Mouse (Mus musculus) ES-Bruce4 (cell line): ENCODE results near the gene Aco1.

Experiments
- CTCF ChIP-seq: IDR thresholded peaks from one replicate; pipeline ENCODE4 v1.8.1; 2011; ENCODE audit warnings: low read depth, low read length
- EP300 ChIP-seq: IDR thresholded peaks from 2 replicates; pipeline ENCODE4 v1.6.1; 2011; ENCODE audit warnings: low read depth, low read length; ENCODE audit not compliant: insufficient read depth
- POLR2A ChIP-seq: IDR thresholded peaks from one replicate; pipeline ENCODE4 v1.8.1; 2011; ENCODE audit warnings: low read length; ENCODE audit not compliant: insufficient read depth

DNA sequence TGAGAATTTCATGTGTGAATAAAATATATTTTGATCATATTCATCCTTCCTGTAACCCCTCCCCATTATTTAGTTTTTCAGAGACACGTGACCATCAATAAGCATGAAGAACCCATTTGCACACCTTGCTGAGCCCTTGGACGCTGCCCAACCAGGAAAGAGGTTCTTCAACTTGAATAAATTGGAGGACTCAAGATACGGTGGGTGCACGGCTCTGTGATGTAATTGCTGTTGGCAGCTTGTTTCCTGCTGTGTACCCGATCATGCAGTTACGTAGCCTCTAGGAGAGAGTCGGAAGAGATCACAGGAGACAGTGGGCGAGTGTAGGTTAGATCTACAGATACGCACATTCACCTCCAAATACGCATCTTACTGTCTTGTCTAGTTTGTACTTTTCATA is 20.8 kb downstream of the Aco1 start:
- TF ChIP-seq CTCF (no peak), POLR2A (no peak), EP300 (no peak)
